Mouse (Mus musculus) left cerebral cortex, postnatal 36 days (tissue): ENCODE results near the gene Coq4. TPM values are rescaled to one million over a fixed set of nuclear protein-coding genes. Genes with fewer than 3 reads are reported as not detected.
"Not testable (repeated sequence)": the region's sequence is repeated elsewhere in the genome, so short reads cannot be mapped to it uniquely, and the experiment has no call there.

Experiments used
- DNase-seq, 2 experiments: peaks; one replicate each; pipeline ENCODE4 v3.0.0; 2021 to 2022; ENCODE audit warnings: low spot score in 2 of 2, mixed read lengths in 1 of 2
- intact Hi-C: fragments of 180-260 bp; cut with DNase I; formaldehyde crosslinking; loops from one replicate; pipeline ENCODE4 v1.15.1; 2025
- total RNA-seq, 2 experiments: library from RNA; stranded (reverse); gene quantifications; 2 replicates each; pipeline ENCODE4 v1.2.3; 2021

Coq4 gene
- total RNA-seq = 10 to 100 TPM; 29.1 to 32.9 TPM

- intact Hi-C loops = no loop called here
- DNase-seq = peak; percentile 87 to 91
Measured at GRCm38 (mm10) chr2:29787104-29787917, at the start of gene Coq4. TSS of gene Coq4 (plus strand) at chr2:29787493.

GRCm38 (mm10) chr2:29738799-29739198 is 48.5 kb upstream of the Coq4 start:
- DNase-seq = no peak
- intact Hi-C loops = no loop called here

- intact Hi-C loops = no loop called here
- no peak for DNase-seq
Measured at GRCm38 (mm10) chr2:29739368-29739767, 47.9 kb upstream of the Coq4 start.

- intact Hi-C loops = no loop called here
- DNase-seq = no peak
Measured at GRCm38 (mm10) chr2:29741207-29741606, 46.1 kb upstream of the Coq4 start.

GRCm38 (mm10) chr2:29744256-29744655 is 43.0 kb upstream of the Coq4 start:
- intact Hi-C loops = no loop called here

GRCm38 (mm10) chr2:29747188-29747782 is 40.0 kb upstream of the Coq4 start:
- DNase-seq = peak in 1 of 2 experiments; percentile 40
- intact Hi-C loops = no loop called here

More at GRCm38 (mm10) chr2:29744256-29744655, 43.0 kb upstream of the Coq4 start:
- DNase-seq = no peak

- DNase-seq = no peak
- intact Hi-C loops = no loop called here
Measured at GRCm38 (mm10) chr2:29747852-29748251, 39.4 kb upstream of the Coq4 start.

GRCm38 (mm10) chr2:29748499-29748898 is 38.8 kb upstream of the Coq4 start:
- intact Hi-C loops = no loop called here
- no peak for DNase-seq

- no peak for DNase-seq
- intact Hi-C loops = no loop called here
Measured at GRCm38 (mm10) chr2:29751497-29751896, 35.8 kb upstream of the Coq4 start, which contains the start of gene Gm13420. TSS of gene Gm13420 (minus strand) at chr2:29751685.

- DNase-seq = no peak
- intact Hi-C loops = no loop called here
Measured at GRCm38 (mm10) chr2:29752397-29752796, 34.9 kb upstream of the Coq4 start.

- DNase-seq = no peak
- intact Hi-C loops = no loop called here
Measured at GRCm38 (mm10) chr2:29755693-29756092, 31.6 kb upstream of the Coq4 start.

GRCm38 (mm10) chr2:29764831-29765230 is 22.5 kb upstream of the Coq4 start:
- intact Hi-C loops = no loop called here
- peak; percentile 45 to 48 for DNase-seq

GRCm38 (mm10) chr2:29767976-29768709 is 19.1 kb upstream of the Coq4 start:
- intact Hi-C loops = no loop called here
- no peak for DNase-seq

GRCm38 (mm10) chr2:29768901-29769300 is 18.4 kb upstream of the Coq4 start:
- no peak for DNase-seq
- intact Hi-C loops = no loop called here

- DNase-seq = no peak
- intact Hi-C loops = no loop called here
Measured at GRCm38 (mm10) chr2:29770162-29770561, 17.1 kb upstream of the Coq4 start.

GRCm38 (mm10) chr2:29771611-29772461 is 15.5 kb upstream of the Coq4 start:
- DNase-seq = no peak
- intact Hi-C loops = no loop called here

- intact Hi-C loops = no loop called here
Measured at GRCm38 (mm10) chr2:29773323-29773722, 14.0 kb upstream of the Coq4 start.

GRCm38 (mm10) chr2:29781256-29781655 is 6.0 kb upstream of the Coq4 start:
- DNase-seq, intact Hi-C loops: not testable (repeated sequence)

More at GRCm38 (mm10) chr2:29773323-29773722, 14.0 kb upstream of the Coq4 start:
- no peak for DNase-seq

- intact Hi-C loops = no loop called here
- no peak for DNase-seq
Measured at GRCm38 (mm10) chr2:29784290-29784689, 3.0 kb upstream of the Coq4 start.
